Mouse (Mus musculus): ENCODE measurements around the gene Nhlh2. TPM values are rescaled to one million over a fixed set of nuclear protein-coding genes. Genes with fewer than 3 reads are reported as not detected.

The Nhlh2 gene
- total RNA-seq, 4 experiments from 2014 or later = not detected

Other genes with a start within 250 kb of the Nhlh2 start
- gene Mab21l3, start 161.1 kb upstream of the Nhlh2 start, total RNA-seq (2022) = not detected
- gene Slc22a15, start 85.6 kb upstream of the Nhlh2 start, total RNA-seq (2022) = under 1 TPM; 0.39 to 0.85 (median 0.66) TPM
- 10 to 100 TPM; 27.2 to 31.0 (median 28.5) TPM for gene Casq2, start 76.3 kb downstream of the Nhlh2 start, total RNA-seq (2022)
- gene Vangl1, start 194.6 kb downstream of the Nhlh2 start, total RNA-seq (2022) = 1 to 10 TPM in 3 of 4 experiments, under 1 TPM in 1; 0.70 to 2.0 (median 1.2) TPM

Data from gastrocnemius, adult 8-10 months (tissue).